ENCODE assay signal across 8 mouse cellular contexts in the genomic region with DNA sequence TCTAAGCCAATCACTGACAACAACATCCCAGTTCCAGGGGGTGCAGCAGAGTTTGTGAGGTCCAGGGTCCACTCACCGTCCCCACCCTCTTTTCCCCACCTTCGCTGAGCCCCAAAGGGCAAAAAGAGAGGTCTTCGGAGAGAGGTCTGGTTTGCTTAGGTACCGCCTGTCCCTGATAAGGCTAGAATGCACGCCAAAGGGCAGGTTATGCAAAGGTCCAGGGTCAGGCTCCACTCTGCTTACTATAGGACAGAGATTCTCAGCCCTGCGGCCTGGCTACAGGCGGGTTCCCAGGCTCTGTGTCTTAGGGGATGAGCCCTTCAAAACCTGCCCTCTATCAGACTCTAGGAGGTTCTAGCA. TPM values are rescaled to one million over a fixed set of nuclear protein-coding genes. Genes with fewer than 3 reads are reported as not detected.
DNase-seq lines count a peak whose midpoint lies in the region; ATAC-seq lines count a peak whose summit lies in the region.

No protein-coding gene starts in this region.

- peak overlapping the region; percentile 53 for H3K9ac ChIP-seq in neural tube, embryonic 11.5 days (ENCODE audit: low read length)
- H3K9ac ChIP-seq in heart, embryonic 15.5 days, result peak overlapping the region; percentile 65
- no peak overlapping the region for H3K9ac ChIP-seq in liver, embryonic 15.5 days

- no peaks in the 10 kb centered on the region for H3K9me3 ChIP-seq in neural tube, embryonic 11.5 days (ENCODE audit: control insufficient read depth, low read length)
- H3K9me3 ChIP-seq in heart, embryonic 15.5 days (replicated peaks), result no peaks in the 10 kb centered on the region
- no peaks in the 10 kb centered on the region for H3K9me3 ChIP-seq in liver, embryonic 15.5 days (replicated peaks)

- H3K4me1 ChIP-seq in neural tube, embryonic 11.5 days (ENCODE audit: control insufficient read depth, insufficient read depth, low read length), result 0 out of 2 replicates have a peak, but pooled peaks cover 5% of the 10 kb centered on the region
- peaks cover 41% of the 10 kb centered on the region for H3K4me1 ChIP-seq in heart, embryonic 15.5 days (replicated peaks)
- peaks cover 19% of the 10 kb centered on the region for H3K4me1 ChIP-seq in liver, embryonic 15.5 days (replicated peaks)

- no peak overlapping the region for H3K27ac ChIP-seq in neural tube, embryonic 11.5 days (ENCODE audit: low read depth, low read length)
- H3K27ac ChIP-seq in heart, embryonic 15.5 days, result peak overlapping the region; percentile 89
- peak overlapping the region; percentile 88 for H3K27ac ChIP-seq in liver, embryonic 15.5 days (replicated peaks)

- WGBS in neural tube, embryonic 11.5 days, result 20% methylated on average over 7 of the region's 7 CpGs
- 22% methylated on average over 7 of the region's 7 CpGs for WGBS in heart, embryonic 15.5 days
- WGBS in liver, embryonic 15.5 days (ENCODE audit: insufficient replicate concordance), result 15% methylated on average over 7 of the region's 7 CpGs

- no peak for ATAC-seq in neural tube, embryonic 11.5 days (ENCODE audit: insufficient read depth, low FRiP score, low TSS enrichment)
- peak; percentile 3; the same call in 1 of the 2 replicates for ATAC-seq in heart, embryonic 15.5 days (replicated peaks; ENCODE audit: insufficient number of reproducible peaks, insufficient read depth, low FRiP score, low read depth)
- ATAC-seq in liver, embryonic 15.5 days (ENCODE audit: insufficient read depth), result peak; percentile 82
- ATAC-seq in cerebellum, adult (ENCODE audit: insufficient number of reproducible peaks, low FRiP score, low TSS enrichment), result no peak

- H3K36me3 ChIP-seq in neural tube, embryonic 11.5 days (ENCODE audit: control insufficient read depth, insufficient read depth, low read length), result no peaks in the 10 kb centered on the region
- H3K36me3 ChIP-seq in heart, embryonic 15.5 days, result no peaks in the 10 kb centered on the region
- no peaks in the 10 kb centered on the region for H3K36me3 ChIP-seq in liver, embryonic 15.5 days (replicated peaks)

- peak overlapping the region; percentile 33 for H3K4me3 ChIP-seq in neural tube, embryonic 11.5 days (ENCODE audit: low read depth, low read length)
- peak overlapping the region; percentile 60 for H3K4me3 ChIP-seq in heart, embryonic 15.5 days
- peak overlapping the region; percentile 51 for H3K4me3 ChIP-seq in liver, embryonic 15.5 days (replicated peaks)

- H3K27me3 ChIP-seq in neural tube, embryonic 11.5 days (ENCODE audit: control insufficient read depth, insufficient read depth, low read length), result no peaks in the 10 kb centered on the region
- no peaks in the 10 kb centered on the region for H3K27me3 ChIP-seq in heart, embryonic 15.5 days
- H3K27me3 ChIP-seq in liver, embryonic 15.5 days, result peaks cover 11% of the 10 kb centered on the region

- peak overlapping the region; percentile 45 for H3K4me2 ChIP-seq in neural tube, embryonic 11.5 days (ENCODE audit: low read depth)
- H3K4me2 ChIP-seq in heart, embryonic 15.5 days, result peak overlapping the region; percentile 82
- peak overlapping the region; percentile 64 for H3K4me2 ChIP-seq in liver, embryonic 15.5 days

- no peak for DNase-seq in neural tube, embryonic 11.5 days (ENCODE audit: low spot score)
- DNase-seq in neural tube, embryonic 10.5 days (ENCODE audit: extremely low spot score, low spot score), result no peak
- DNase-seq in testis, postnatal 10 days (ENCODE audit: low spot score), result peak; percentile 50
- no peak for DNase-seq in right cerebral cortex, postnatal 10 days (ENCODE audit: low spot score in 2 of 2)
- DNase-seq in cerebellum, postnatal 36 days, result no peak

RNA-seq across cellular contexts. Expression of gene Cyp2d22, which starts 0.6 kb away (rescaled TPM):
- 1.5 and 1.6 TPM in 2 replicates for polyA plus RNA-seq in neural tube, embryonic 11.5 days (2014; fragmentation: Nextera tagmentation; extraction: Ambion mirVana)
- 12.3 and 14.2 TPM in 2 replicates for polyA plus RNA-seq in heart, embryonic 15.5 days (2015; fragmentation: Nextera tagmentation; extraction: Ambion mirVana)
- polyA plus RNA-seq in liver, embryonic 15.5 days (2015; fragmentation: Nextera tagmentation; extraction: Ambion mirVana), result 17.7 and 19.1 TPM in 2 replicates

RNA-seq across cellular contexts. Expression of gene Cyp2d11, which starts 14.3 kb away (rescaled TPM):
- polyA plus RNA-seq in neural tube, embryonic 11.5 days (2014; fragmentation: Nextera tagmentation; extraction: Ambion mirVana), result not detected in 2 replicates
- not detected in 2 replicates for polyA plus RNA-seq in heart, embryonic 15.5 days (2015; fragmentation: Nextera tagmentation; extraction: Ambion mirVana)
- 0.10 TPM in 1 of 2 replicates, not detected in the other for polyA plus RNA-seq in liver, embryonic 15.5 days (2015; fragmentation: Nextera tagmentation; extraction: Ambion mirVana)

RNA-seq across cellular contexts. Expression of gene Ndufa6, which starts 25.4 kb away (rescaled TPM):
- polyA plus RNA-seq in neural tube, embryonic 11.5 days (2014; fragmentation: Nextera tagmentation; extraction: Ambion mirVana), result 274 and 279 TPM in 2 replicates
- polyA plus RNA-seq in heart, embryonic 15.5 days (2015; fragmentation: Nextera tagmentation; extraction: Ambion mirVana), result 483 and 678 TPM in 2 replicates
- polyA plus RNA-seq in liver, embryonic 15.5 days (2015; fragmentation: Nextera tagmentation; extraction: Ambion mirVana), result 272 and 310 TPM in 2 replicates

RNA-seq across cellular contexts. Expression of gene Cyp2d10, which starts 27.5 kb away (rescaled TPM):
- polyA plus RNA-seq in neural tube, embryonic 11.5 days (2014; fragmentation: Nextera tagmentation; extraction: Ambion mirVana), result not detected in 2 replicates
- polyA plus RNA-seq in heart, embryonic 15.5 days (2015; fragmentation: Nextera tagmentation; extraction: Ambion mirVana), result 1.0 TPM in 1 of 2 replicates, not detected in the other
- polyA plus RNA-seq in liver, embryonic 15.5 days (2015; fragmentation: Nextera tagmentation; extraction: Ambion mirVana), result 52.7 and 71.7 TPM in 2 replicates

RNA-seq across cellular contexts. Expression of gene Smdt1, which starts 40.7 kb away (rescaled TPM):
- 267 and 274 TPM in 2 replicates for polyA plus RNA-seq in neural tube, embryonic 11.5 days (2014; fragmentation: Nextera tagmentation; extraction: Ambion mirVana)
- 334 and 337 TPM in 2 replicates for polyA plus RNA-seq in heart, embryonic 15.5 days (2015; fragmentation: Nextera tagmentation; extraction: Ambion mirVana)
- polyA plus RNA-seq in liver, embryonic 15.5 days (2015; fragmentation: Nextera tagmentation; extraction: Ambion mirVana), result 176 TPM in 2 replicates

Comparison
In these comparisons a context has a peak if more than half of its experiments do, and no peak if none do; other contexts are left out.
1. ATAC-seq: peak in heart, embryonic 15.5 days (single experiment) and liver, embryonic 15.5 days (single experiment); none in neural tube, embryonic 11.5 days (single experiment) and cerebellum, adult (single experiment).
2. Peak in every context shown above with its lines, with median percentiles within 50 percentile points of each other: H3K4me2 ChIP-seq and H3K4me3 ChIP-seq.